Mouse (Mus musculus): ENCODE data around the gene Il12rb2.

DNA sequence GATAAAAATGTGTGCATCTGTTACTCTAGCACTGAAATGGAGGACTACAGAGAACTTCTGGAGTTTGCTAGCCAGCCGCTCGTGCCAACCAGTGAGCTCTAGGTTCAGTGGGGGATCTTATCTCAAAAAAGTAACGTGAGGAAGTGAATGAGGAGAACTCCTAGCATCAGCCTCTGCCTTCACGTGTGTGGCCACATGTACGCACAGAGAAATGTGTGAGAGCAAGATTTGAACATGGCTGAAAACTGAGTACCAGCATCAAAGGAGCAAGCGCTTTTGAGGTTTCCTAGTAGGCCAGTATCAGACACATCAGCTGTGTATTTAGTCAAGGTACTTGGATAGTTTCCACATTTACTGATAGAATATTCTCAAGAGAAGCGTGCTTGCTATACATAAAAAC is 111.1 kb downstream of the Il12rb2 start:
- TF ChIP-seq CTCF (IDR thresholded peaks at IDR 0.05) (no peak), EP300 (IDR thresholded peaks at IDR 0.05) (no peak)

Measured in lung, postnatal 0 days (tissue).